Mouse (Mus musculus): Measurements from ENCODE around the gene Tbx3. TPM values are rescaled to one million over a fixed set of nuclear protein-coding genes. Genes with fewer than 3 reads are reported as not detected.
A peak's percentile ranks its signal among the peaks of the same experiment; 100 is the strongest.

Gene Tbx3
- polyA plus RNA-seq, 1 experiment, result 3.7 TPM

GRCm38 (mm10) chr5:119681011-119681832 is 10.8 kb downstream of the Tbx3 start:
- Histone ChIP-seq H3K27ac (replicated peaks; ENCODE audit: low read depth, low read length) (no peak overlapping the region), H3K4me1 (ENCODE audit: control insufficient read depth, insufficient read depth, insufficient read length, low read length) (peaks cover 4% of the 10 kb centered on the region; the same call in 1 of the 2 replicates), H3K4me3 (ENCODE audit: insufficient read depth, low read depth, low read length) (no peak overlapping the region)

DNA sequence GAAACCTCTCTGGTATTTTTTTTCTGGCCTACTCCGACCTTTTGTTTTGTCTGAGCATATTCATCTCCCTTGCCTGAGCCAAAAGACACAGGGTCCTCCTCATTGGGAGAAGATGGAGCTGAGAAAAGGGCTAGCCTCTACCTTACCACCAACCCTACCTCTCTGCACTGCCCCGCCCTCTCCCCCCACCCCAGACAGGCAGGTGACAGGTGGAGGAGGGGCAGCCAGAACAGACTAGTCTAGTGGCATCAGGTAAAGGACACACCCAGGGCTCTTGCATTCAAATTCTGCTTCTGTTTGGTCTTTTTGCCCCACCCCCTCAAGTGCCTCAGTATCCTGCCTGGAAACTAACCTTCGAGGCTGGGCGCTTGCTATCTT is 11.4 kb downstream of the Tbx3 start:
- Histone ChIP-seq H3K4me1 (ENCODE audit: control insufficient read depth, insufficient read depth, insufficient read length, low read length) (peaks cover 4% of the 10 kb centered on the region; the same call in 1 of the 2 replicates), H3K27ac (replicated peaks; ENCODE audit: low read depth, low read length) (no peak overlapping the region), H3K4me3 (ENCODE audit: insufficient read depth, low read depth, low read length) (no peak overlapping the region)

DNA sequence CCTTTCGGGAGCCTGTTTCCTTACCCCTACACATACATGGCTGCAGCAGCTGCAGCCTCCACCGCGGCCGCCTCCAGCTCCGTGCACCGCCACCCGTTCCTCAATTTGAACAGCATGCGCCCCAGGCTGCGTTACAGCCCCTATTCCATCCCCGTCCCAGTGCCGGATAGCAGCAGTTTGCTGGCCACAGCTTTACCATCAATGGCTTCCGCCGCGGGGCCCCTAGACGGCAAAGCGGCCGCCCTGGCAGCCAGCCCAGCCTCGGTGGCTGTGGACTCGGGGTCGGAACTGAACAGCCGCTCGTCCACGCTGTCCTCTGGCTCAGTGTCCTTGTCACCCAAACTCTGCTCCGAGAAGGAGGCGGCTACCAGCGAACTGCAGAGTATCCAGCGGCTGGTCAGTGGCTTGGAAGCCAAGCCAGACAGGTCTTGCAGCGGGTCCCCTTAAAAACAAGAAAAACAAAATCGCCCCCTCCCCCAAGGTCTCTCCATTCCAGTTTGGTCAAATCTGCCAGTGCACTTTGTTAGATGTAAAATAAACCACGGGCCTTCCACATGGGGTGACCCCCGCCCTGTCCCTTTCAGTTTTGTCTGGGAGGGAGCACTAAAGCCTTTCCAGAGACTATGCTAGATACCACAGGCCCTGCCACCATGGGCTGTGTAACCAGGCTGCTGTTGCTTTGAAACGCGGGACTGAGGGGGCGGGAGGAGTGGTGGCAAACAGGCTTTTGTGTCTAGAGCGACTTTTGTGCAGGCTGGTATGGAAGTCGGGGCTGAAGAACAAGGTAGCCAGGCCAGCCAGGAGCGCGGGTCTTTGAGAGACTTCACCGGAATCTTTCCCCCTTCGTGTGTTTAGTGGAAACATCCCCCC is 12.4 kb downstream of the Tbx3 start:
- no peak overlapping the region for H3K4me3 ChIP-seq (ENCODE audit: insufficient read depth, low read depth, low read length)
- H3K27ac ChIP-seq (replicated peaks; ENCODE audit: low read depth, low read length), result no peak overlapping the region
- H3K4me1 ChIP-seq (ENCODE audit: control insufficient read depth, insufficient read depth, insufficient read length, low read length), result peaks cover 4% of the 10 kb centered on the region; the same call in 1 of the 2 replicates

- H3K27ac ChIP-seq (replicated peaks; ENCODE audit: low read depth, low read length), result no peak overlapping the region
- H3K4me1 ChIP-seq (ENCODE audit: control insufficient read depth, insufficient read depth, insufficient read length, low read length), result peaks cover 4% of the 10 kb centered on the region; the same call in 1 of the 2 replicates
- no peak overlapping the region for H3K4me3 ChIP-seq (ENCODE audit: insufficient read depth, low read depth, low read length)
These were observed 13.4 kb downstream of the Tbx3 start for GRCm38 (mm10) chr5:119683861-119684260.

DNA sequence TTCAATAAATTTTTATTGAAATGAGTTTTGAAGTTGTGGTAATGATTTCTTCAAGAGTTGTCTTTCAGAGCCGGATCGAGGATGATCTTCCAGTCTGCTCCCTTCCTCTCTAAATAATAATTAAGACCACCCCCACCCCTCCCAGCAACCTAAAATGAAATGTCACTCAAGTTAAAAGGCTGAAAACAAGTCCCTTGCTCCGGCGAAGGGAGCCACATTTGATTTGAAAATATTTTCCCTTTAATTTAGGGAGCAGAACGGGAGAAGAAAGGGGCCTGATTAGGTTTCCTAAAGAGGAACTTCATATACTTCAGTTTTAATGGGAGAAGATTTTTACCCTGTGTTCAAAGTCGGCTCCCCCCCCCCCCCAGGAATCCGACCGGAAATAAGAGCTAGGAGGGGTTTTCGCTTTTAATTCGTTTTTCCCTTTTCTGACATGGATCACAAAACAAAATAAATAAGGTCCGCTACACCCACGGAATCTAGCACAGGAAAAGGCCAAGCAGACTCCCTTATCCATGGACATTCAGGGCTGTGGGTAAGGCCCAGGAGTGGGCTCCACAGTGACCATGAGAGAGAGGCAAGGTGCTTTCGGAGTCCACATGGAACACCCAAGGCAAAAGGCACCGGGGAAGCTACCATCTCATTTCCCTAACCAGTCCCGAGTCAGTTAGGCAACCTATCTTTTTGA is 14.4 kb downstream of the Tbx3 start:
- H3K4me3 ChIP-seq (ENCODE audit: insufficient read depth, low read depth, low read length), result no peak overlapping the region
- 0 out of 2 replicates have a peak, but pooled peaks cover 2% of the 10 kb centered on the region for H3K4me1 ChIP-seq (ENCODE audit: control insufficient read depth, insufficient read depth, insufficient read length, low read length)
- H3K27ac ChIP-seq (replicated peaks; ENCODE audit: low read depth, low read length), result no peak overlapping the region

GRCm38 (mm10) chr5:119685446-119686198 is 15.2 kb downstream of the Tbx3 start:
- Histone ChIP-seq H3K27ac (replicated peaks; ENCODE audit: low read depth, low read length) (no peak overlapping the region), H3K4me3 (ENCODE audit: insufficient read depth, low read depth, low read length) (peak overlapping the region; percentile 56), H3K4me1 (ENCODE audit: control insufficient read depth, insufficient read depth, insufficient read length, low read length) (no peaks in the 10 kb centered on the region)

GRCm38 (mm10) chr5:119686199-119686964 is 15.9 kb downstream of the Tbx3 start:
- H3K4me3 ChIP-seq (ENCODE audit: insufficient read depth, low read depth, low read length), result peak overlapping the region; percentile 56
- H3K4me1 ChIP-seq (ENCODE audit: control insufficient read depth, insufficient read depth, insufficient read length, low read length), result no peaks in the 10 kb centered on the region
- no peak overlapping the region for H3K27ac ChIP-seq (replicated peaks; ENCODE audit: low read depth, low read length)

GRCm38 (mm10) chr5:119687005-119687855 is 16.8 kb downstream of the Tbx3 start:
- Histone ChIP-seq H3K4me1 (ENCODE audit: control insufficient read depth, insufficient read depth, insufficient read length, low read length) (no peaks in the 10 kb centered on the region), H3K4me3 (ENCODE audit: insufficient read depth, low read depth, low read length) (no peak overlapping the region), H3K27ac (replicated peaks; ENCODE audit: low read depth, low read length) (no peak overlapping the region)

DNA sequence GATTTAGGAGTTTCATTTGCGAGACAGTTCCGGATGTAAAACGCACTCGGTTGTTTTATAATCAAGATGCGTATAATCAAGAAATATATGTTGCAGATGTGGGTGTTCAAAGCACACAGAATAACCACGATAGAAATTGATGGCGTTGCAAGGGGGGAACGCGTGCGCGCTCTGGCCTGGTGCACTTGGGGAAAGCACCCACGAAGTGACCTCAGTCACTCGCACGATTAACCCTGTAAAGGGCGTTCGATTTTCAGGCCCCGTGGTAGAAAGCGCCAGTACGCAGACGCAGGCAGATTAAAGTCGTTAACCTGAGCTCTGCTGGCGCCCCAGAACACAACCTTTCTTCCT is 17.4 kb downstream of the Tbx3 start:
- no peaks in the 10 kb centered on the region for H3K4me1 ChIP-seq (ENCODE audit: control insufficient read depth, insufficient read depth, insufficient read length, low read length)
- no peak overlapping the region for H3K4me3 ChIP-seq (ENCODE audit: insufficient read depth, low read depth, low read length)
- no peak overlapping the region for H3K27ac ChIP-seq (replicated peaks; ENCODE audit: low read depth, low read length)

DNA sequence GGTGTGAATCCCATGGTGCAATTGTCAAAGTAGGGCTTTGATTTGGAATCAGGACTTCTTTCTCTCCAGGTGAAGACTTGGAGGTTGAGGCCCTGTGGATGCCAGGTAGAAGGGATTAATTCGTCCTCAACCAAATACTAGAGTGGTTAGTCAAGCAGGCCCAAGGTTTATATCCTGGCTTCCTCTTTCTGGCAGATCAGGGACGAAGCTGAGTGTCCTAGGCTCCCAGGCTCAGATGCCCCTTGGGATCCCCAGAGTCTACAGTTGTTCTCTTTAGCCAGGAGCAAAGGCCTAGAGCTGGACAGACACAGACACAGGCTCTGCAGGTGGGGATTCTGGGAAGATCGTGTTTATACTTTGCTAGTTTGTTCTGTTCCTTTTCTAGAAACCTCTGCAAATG is 17.8 kb downstream of the Tbx3 start:
- no peaks in the 10 kb centered on the region for H3K4me1 ChIP-seq (ENCODE audit: control insufficient read depth, insufficient read depth, insufficient read length, low read length)
- H3K27ac ChIP-seq (replicated peaks; ENCODE audit: low read depth, low read length), result no peak overlapping the region
- H3K4me3 ChIP-seq (ENCODE audit: insufficient read depth, low read depth, low read length), result no peak overlapping the region

DNA sequence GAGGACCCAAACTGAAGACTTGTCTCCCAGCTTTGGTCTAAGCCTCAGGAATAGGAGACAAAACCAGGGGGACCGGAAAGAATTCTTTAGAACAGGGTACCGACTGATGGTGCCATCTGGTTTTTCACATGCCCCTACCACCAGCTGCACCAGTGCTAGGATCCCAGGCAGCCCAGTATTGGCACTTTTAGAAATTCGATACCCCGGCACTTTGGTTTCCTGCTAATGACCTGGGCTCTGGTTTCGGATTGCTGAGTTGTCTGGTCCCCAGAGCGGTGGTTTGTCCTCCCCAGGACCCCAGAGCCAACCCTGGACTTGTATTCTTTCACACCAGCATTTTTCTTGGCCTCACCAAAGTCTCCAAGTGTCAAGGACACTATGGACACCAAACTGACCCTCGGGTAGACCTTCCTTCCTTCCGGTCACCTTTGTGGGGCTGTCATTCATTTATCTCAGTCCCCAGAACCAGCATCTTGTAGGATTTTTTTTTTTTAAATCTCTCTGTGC is 18.5 kb downstream of the Tbx3 start:
- Histone ChIP-seq H3K4me3 (ENCODE audit: insufficient read depth, low read depth, low read length) (no peak overlapping the region), H3K4me1 (ENCODE audit: control insufficient read depth, insufficient read depth, insufficient read length, low read length) (no peaks in the 10 kb centered on the region), H3K27ac (replicated peaks; ENCODE audit: low read depth, low read length) (no peak overlapping the region)

DNA sequence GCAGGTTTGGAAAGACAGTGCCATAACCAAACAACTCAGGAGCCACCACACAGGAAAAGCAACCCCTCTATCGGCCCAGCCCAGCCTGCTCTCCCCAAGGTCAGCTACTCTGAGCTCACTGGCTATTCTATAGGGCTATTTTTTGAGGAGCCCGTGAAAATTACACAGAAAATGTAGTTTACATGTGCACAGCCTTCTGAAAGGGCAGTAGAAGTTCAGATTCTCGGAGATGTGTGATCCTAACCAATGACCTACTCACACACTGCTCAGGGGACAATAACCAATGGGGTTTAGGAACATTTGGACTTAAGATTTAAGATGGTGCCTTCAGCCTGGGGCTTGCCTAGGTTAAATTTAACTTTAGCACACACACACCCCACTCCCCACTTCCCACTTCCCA is 19.0 kb downstream of the Tbx3 start:
- H3K27ac ChIP-seq (replicated peaks; ENCODE audit: low read depth, low read length), result no peak overlapping the region
- no peaks in the 10 kb centered on the region for H3K4me1 ChIP-seq (ENCODE audit: control insufficient read depth, insufficient read depth, insufficient read length, low read length)
- no peak overlapping the region for H3K4me3 ChIP-seq (ENCODE audit: insufficient read depth, low read depth, low read length)

DNA sequence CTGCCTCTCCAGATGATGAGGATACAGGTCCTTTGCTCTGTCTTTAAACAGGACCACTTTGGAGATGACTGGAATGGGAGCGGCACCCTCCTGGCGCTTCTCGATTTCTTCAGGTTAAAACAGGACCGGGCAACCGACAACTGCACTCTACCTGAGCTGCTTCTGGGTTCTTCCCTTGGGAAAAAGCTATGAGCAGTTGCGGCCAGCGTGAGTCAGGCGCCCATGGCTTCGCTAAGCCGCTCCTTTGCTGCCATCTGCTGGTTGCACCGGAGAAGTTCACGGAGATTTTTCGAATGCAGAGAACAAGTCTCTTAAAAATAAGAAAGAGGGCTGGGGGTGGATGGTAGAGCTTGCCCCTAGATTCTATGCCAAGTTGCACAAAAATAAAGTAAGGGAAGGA is 20.6 kb downstream of the Tbx3 start:
- H3K4me3 ChIP-seq (ENCODE audit: insufficient read depth, low read depth, low read length), result no peak overlapping the region
- H3K4me1 ChIP-seq (ENCODE audit: control insufficient read depth, insufficient read depth, insufficient read length, low read length), result no peaks in the 10 kb centered on the region

More for the DNA sequence above, 20.6 kb downstream of the Tbx3 start:
- no peak overlapping the region for H3K27ac ChIP-seq (replicated peaks; ENCODE audit: low read depth, low read length)

All from brown adipose tissue, adult 24 weeks (tissue).